Mouse (Mus musculus) megakaryocyte progenitor cell, adult 5-6 weeks (primary cell): ENCODE measurements around the gene Npr2. TPM values are rescaled to one million over a fixed set of nuclear protein-coding genes. Genes with fewer than 3 reads are reported as not detected.
A peak's percentile ranks its signal among the peaks of the same experiment; 100 is the strongest.

Experiments
- ATAC-seq: replicated peaks from 2 replicates; pipeline ENCODE4 v1.8.0; 2016; ENCODE audit warnings: mild to moderate bottlenecking, moderate TSS enrichment, inconsistent platforms; ENCODE audit not compliant: poor library complexity
- total RNA-seq, 2 experiments: library from RNA; stranded (forward) in 1 of 2; stranded (reverse) in 1 of 2; fragments of 157-497, 149-512 nt in 1 of 2; fragments of 200-1000 nt in 1 of 2; gene quantifications; 2 replicates each; pipeline versions ENCODE4 v1.2.3 to v1.2.4; 2015 to 2017

The Npr2 gene
- total RNA-seq, 2 experiments from 2014 or later: 0.21 to 0.30 TPM

- no peak for ATAC-seq
These were observed 11.5 kb upstream of the Npr2 start for GRCm38 (mm10) chr4:43620146-43620778.

- no peak; the same call in 1 of the 2 replicates for ATAC-seq
These were observed 2.5 kb upstream of the Npr2 start for GRCm38 (mm10) chr4:43629106-43629817.

GRCm38 (mm10) chr4:43630030-43630581 is 1.6 kb upstream of the Npr2 start:
- ATAC-seq: peak; percentile 88

GRCm38 (mm10) chr4:43630671-43631045 is 1.1 kb upstream of the Npr2 start:
- no peak for ATAC-seq

GRCm38 (mm10) chr4:43631956-43632920 is 503 bp downstream of the Npr2 start:
- no peak for ATAC-seq

- ATAC-seq: no peak
These were observed 1.6 kb downstream of the Npr2 start for GRCm38 (mm10) chr4:43633296-43633695.

GRCm38 (mm10) chr4:43633736-43634135 is 2.0 kb downstream of the Npr2 start:
- ATAC-seq: no peak

- ATAC-seq: no peak
These were observed 3.1 kb downstream of the Npr2 start for GRCm38 (mm10) chr4:43634621-43635374.

- ATAC-seq: no peak
These were observed 5.0 kb downstream of the Npr2 start for GRCm38 (mm10) chr4:43636751-43637150.

- ATAC-seq: no peak
These were observed 8.3 kb downstream of the Npr2 start for GRCm38 (mm10) chr4:43640076-43640475.

GRCm38 (mm10) chr4:43640491-43640890 is 8.8 kb downstream of the Npr2 start:
- no peak for ATAC-seq

GRCm38 (mm10) chr4:43649783-43650182 is 18.0 kb downstream of the Npr2 start:
- no peak for ATAC-seq

GRCm38 (mm10) chr4:43652726-43653125 is 21.0 kb downstream of the Npr2 start:
- ATAC-seq: no peak

- peak; percentile 27 for ATAC-seq
These were observed 21.7 kb downstream of the Npr2 start, which contains the start of gene Spag8 for GRCm38 (mm10) chr4:43653161-43654015. Gene Spag8, minus strand, starts transcription at chr4:43653594.

GRCm38 (mm10) chr4:43655656-43656338 is 24.1 kb downstream of the Npr2 start:
- no peak for ATAC-seq

GRCm38 (mm10) chr4:43656339-43657109 is 24.8 kb downstream of the Npr2 start, which contains the start of gene Hint2:
Gene Hint2, minus strand, starts transcription at chr4:43656466.
- ATAC-seq: peak; percentile 92

- no peak for ATAC-seq
These were observed 25.4 kb downstream of the Npr2 start for GRCm38 (mm10) chr4:43657146-43657545.

- ATAC-seq: peak; percentile 51
These were observed 34.7 kb downstream of the Npr2 start for GRCm38 (mm10) chr4:43666412-43666811.
